Mouse (Mus musculus): ENCODE measurements at regions not wholly inside any gene's neighbourhood (a gene's known extent, or its start where the extent isn't known, plus 50 kb on each side); places are given as distances from the start of the nearest gene placed in this dataset.

- Histone ChIP-seq H3K4me3 (ENCODE audit: insufficient read depth, low read depth, low read length) (no peak overlapping the region), H3K4me1 (ENCODE audit: control insufficient read depth, insufficient read depth, low read length) (no peaks in the 10 kb centered on the region), H3K27ac (ENCODE audit: insufficient read depth, low read depth, low read length) (no peak overlapping the region)
- no peak for TF ChIP-seq POLR2A (IDR thresholded peaks at IDR 0.05; ENCODE audit: insufficient read depth, low read depth, low read length)
- TF ChIP-seq CTCF (IDR thresholded peaks at IDR 0.05; ENCODE audit: insufficient read depth, low read depth, low read length) = no peak
- WGBS = 96% methylated on average over 4 of the region's 4 CpGs
These were observed 111.0 kb downstream of the Slc38a4 start for GRCm38 (mm10) chr15:96944741-96945140.

DNA sequence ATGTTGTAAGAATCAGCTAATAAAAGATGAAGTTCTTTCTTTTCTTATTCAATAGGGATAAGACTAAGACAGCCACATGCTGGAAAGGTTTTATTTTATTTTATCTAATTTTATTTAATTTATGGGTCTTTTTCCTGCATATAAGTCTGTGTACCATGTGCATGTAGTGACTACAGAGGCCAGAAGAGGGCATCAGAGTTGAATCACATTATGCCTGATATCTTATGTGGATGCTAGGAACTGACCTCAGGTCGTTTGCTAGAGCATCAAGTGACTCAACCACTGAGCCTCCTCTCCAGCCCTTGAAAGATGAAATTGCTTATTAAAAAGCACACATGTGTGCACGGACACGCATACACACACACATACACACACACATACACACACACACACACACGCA, 113.1 kb downstream of the Slc38a4 start:
- TF ChIP-seq CTCF (IDR thresholded peaks at IDR 0.05; ENCODE audit: insufficient read depth, low read depth, low read length) (no peak), POLR2A (IDR thresholded peaks at IDR 0.05; ENCODE audit: insufficient read depth, low read depth, low read length) (no peak)
- Histone ChIP-seq H3K27ac (ENCODE audit: insufficient read depth, low read depth, low read length) (no peak overlapping the region), H3K4me1 (ENCODE audit: control insufficient read depth, insufficient read depth, low read length) (no peaks in the 10 kb centered on the region), H3K4me3 (ENCODE audit: insufficient read depth, low read depth, low read length) (no peak overlapping the region)
- WGBS = 89% methylated on average over 4 of the region's 4 CpGs

DNA sequence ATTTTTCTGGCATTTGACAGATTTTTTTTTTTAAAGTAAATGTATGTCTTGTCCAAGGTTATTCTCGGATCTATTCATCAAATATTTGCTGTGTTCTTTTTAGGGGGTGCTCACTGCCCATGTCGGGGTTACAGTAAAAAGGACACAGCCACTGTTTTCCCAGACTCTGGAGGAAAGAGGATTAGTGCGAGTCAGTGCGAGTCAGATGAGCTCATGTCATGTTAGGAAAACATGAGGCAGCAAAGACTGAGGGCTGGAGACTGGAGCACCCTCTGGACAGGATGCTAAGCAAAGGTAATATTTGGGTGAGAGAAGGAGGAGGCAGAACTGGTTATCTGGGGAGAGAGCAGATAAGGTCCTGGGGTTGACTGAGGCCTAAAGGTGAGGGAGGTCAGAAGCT, 117.3 kb downstream of the Slc38a4 start:
- H3K27ac ChIP-seq (ENCODE audit: insufficient read depth, low read depth, low read length) = no peak overlapping the region
- no peak for TF ChIP-seq CTCF (IDR thresholded peaks at IDR 0.05; ENCODE audit: insufficient read depth, low read depth, low read length)
- TF ChIP-seq POLR2A (IDR thresholded peaks at IDR 0.05; ENCODE audit: insufficient read depth, low read depth, low read length) = no peak
- H3K4me3 ChIP-seq (ENCODE audit: insufficient read depth, low read depth, low read length) = no peak overlapping the region
- peaks cover 3% of the 10 kb centered on the region; the same call in 1 of the 2 replicates for H3K4me1 ChIP-seq (ENCODE audit: control insufficient read depth, insufficient read depth, low read length)
- WGBS = 91% methylated on average over 4 of the region's 4 CpGs

DNA sequence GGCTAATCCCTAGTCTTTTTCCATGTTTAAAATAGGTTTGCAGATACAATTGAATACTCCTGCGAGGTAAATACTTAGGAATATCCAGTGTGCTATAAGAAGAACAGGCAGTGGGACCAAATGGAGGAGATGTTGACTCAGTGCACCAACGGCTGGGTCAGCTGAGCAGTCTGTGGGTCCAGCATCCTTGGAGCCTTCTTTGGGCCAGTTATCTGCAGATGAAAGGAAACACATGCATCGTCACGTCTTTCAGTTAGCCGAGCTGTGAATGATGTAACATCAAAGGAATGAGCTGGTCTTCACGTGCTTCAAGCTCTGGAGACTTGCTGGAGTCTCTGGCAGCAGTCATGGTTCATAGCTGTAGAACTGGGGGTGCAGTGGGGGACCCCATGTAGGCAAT, 118.1 kb downstream of the Slc38a4 start:
- 81% methylated on average over 6 of the region's 6 CpGs for WGBS
- TF ChIP-seq CTCF (IDR thresholded peaks at IDR 0.05; ENCODE audit: insufficient read depth, low read depth, low read length) (no peak), POLR2A (IDR thresholded peaks at IDR 0.05; ENCODE audit: insufficient read depth, low read depth, low read length) (no peak)
- H3K27ac ChIP-seq (ENCODE audit: insufficient read depth, low read depth, low read length) = no peak overlapping the region
- H3K4me3 ChIP-seq (ENCODE audit: insufficient read depth, low read depth, low read length) = no peak overlapping the region
- H3K4me1 ChIP-seq (ENCODE audit: control insufficient read depth, insufficient read depth, low read length) = peaks cover 3% of the 10 kb centered on the region; the same call in 1 of the 2 replicates

DNA sequence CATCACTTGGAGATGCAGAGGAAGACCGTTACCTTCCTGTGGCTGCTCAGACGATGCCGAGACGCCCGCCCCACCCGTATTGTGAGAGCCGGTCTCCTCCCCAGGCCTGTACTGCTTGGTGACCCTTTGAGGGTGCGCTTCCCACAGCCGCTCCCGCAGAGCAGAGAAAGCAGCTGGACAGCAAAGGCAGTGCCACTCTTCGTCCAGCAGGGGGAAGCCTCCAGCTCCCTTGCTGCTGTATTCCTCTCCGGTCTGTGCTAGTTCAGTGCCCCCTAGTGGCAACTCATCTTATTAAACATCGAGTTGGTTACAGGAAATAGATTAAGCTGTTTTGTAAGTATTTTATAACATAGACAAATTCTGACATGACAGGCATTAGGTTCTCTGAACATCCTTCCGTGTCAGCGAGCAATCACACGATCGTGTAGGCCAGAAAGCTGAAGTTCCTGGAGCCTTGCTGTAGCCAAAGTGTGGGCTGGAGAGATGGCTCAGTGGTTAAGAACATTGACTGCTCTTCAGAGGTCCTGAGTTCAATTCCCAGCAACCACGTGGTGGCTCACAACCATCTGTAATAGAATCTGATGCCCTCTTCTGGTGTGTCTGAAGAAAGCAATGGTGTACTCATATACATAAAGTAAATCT, 118.9 kb downstream of the Slc38a4 start:
- WGBS = 4% methylated on average over 18 of the region's 18 CpGs
- H3K4me1 ChIP-seq (ENCODE audit: control insufficient read depth, insufficient read depth, low read length) = peaks cover 3% of the 10 kb centered on the region; the same call in 1 of the 2 replicates
- TF ChIP-seq CTCF (IDR thresholded peaks at IDR 0.05; ENCODE audit: insufficient read depth, low read depth, low read length) = peak; percentile 98
- TF ChIP-seq POLR2A (IDR thresholded peaks at IDR 0.05; ENCODE audit: insufficient read depth, low read depth, low read length) = no peak
- H3K4me3 ChIP-seq (ENCODE audit: insufficient read depth, low read depth, low read length) = peak overlapping the region; percentile 35
- H3K27ac ChIP-seq (ENCODE audit: insufficient read depth, low read depth, low read length) = no peak overlapping the region

DNA sequence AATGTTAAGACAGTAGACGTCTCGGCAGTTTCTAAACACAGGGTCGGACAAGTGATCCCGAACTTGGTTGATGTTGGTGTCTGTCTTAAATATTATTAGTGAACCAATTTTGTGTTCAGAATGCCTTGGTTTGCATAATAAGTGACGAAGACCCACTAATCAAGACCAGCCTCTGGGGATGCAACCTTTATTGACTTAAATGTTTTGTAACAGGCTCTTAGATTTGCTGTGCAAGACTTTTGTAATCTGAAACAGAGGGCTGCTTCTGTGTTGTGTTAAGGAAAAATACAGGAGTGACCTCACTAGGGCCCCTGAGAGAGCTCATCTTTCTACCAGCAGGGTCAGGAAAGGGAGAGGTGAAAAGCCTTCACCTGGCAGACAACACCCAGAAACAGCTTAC, 119.5 kb downstream of the Slc38a4 start:
- Histone ChIP-seq H3K27ac (ENCODE audit: insufficient read depth, low read depth, low read length) (no peak overlapping the region), H3K4me3 (ENCODE audit: insufficient read depth, low read depth, low read length) (peak overlapping the region; percentile 35; the same call in 1 of the 2 replicates), H3K4me1 (ENCODE audit: control insufficient read depth, insufficient read depth, low read length) (peaks cover 3% of the 10 kb centered on the region; the same call in 1 of the 2 replicates)
- WGBS = 74% methylated on average over 5 of the region's 5 CpGs
- TF ChIP-seq CTCF (IDR thresholded peaks at IDR 0.05; ENCODE audit: insufficient read depth, low read depth, low read length) (no peak), POLR2A (IDR thresholded peaks at IDR 0.05; ENCODE audit: insufficient read depth, low read depth, low read length) (no peak)

DNA sequence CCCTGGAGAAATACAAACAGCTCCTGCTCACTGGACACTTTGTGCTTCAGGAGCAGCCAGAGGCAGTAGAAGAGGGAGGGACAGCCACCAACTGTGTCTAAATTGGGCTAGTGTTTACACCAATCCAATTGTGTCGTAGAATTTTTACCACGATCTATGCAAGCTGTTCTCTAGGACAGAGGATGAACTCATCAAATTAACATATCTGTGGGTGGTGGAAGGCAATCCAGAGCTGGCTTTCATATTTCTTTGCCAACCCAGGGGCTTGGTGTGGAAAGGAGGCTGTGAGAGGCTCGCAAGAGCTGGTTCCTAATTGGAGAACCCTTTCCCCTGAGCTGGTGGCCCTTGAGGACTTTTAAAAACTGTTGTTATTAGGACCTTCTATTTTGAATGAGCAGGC, 122.3 kb downstream of the Slc38a4 start:
- no peak overlapping the region for H3K4me3 ChIP-seq (ENCODE audit: insufficient read depth, low read depth, low read length)
- no peak for TF ChIP-seq CTCF (IDR thresholded peaks at IDR 0.05; ENCODE audit: insufficient read depth, low read depth, low read length)
- peaks cover 3% of the 10 kb centered on the region; the same call in 1 of the 2 replicates for H3K4me1 ChIP-seq (ENCODE audit: control insufficient read depth, insufficient read depth, low read length)
- 17% methylated on average over 3 of the region's 3 CpGs for WGBS
- no peak overlapping the region for H3K27ac ChIP-seq (ENCODE audit: insufficient read depth, low read depth, low read length)

GRCm38 (mm10) chr15:96930531-96930930, 125.2 kb downstream of the Slc38a4 start:
- H3K27ac ChIP-seq (ENCODE audit: insufficient read depth, low read depth, low read length) = no peak overlapping the region
- 87% methylated on average over 6 of the region's 6 CpGs for WGBS
- H3K4me1 ChIP-seq (ENCODE audit: control insufficient read depth, insufficient read depth, low read length) = no peaks in the 10 kb centered on the region
- no peak for TF ChIP-seq POLR2A (IDR thresholded peaks at IDR 0.05; ENCODE audit: insufficient read depth, low read depth, low read length)
- no peak for TF ChIP-seq CTCF (IDR thresholded peaks at IDR 0.05; ENCODE audit: insufficient read depth, low read depth, low read length)
- no peak overlapping the region for H3K4me3 ChIP-seq (ENCODE audit: insufficient read depth, low read depth, low read length)

DNA sequence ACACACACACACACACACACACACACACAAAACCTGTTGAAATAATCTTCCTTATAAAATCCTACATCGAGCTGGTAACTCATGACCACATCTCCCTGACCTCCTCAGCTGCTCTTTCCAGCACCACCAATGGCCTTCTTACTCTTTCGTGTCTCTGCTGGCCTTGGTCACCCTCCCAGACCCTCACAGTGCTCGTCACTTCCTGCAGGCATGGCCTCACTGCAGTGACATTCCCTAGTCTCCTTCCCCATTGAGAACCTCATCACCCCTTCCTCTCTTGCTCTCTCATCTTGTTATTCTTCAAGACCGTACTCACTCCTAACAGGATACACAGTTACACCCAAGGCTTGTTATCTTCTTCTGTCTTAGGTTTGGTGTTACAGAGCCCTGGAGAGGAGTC, 126.0 kb downstream of the Slc38a4 start:
- WGBS = 90% methylated on average over 4 of the region's 4 CpGs
- H3K4me1 ChIP-seq (ENCODE audit: control insufficient read depth, insufficient read depth, low read length) = no peaks in the 10 kb centered on the region
- H3K4me3 ChIP-seq (ENCODE audit: insufficient read depth, low read depth, low read length) = no peak overlapping the region
- H3K27ac ChIP-seq (ENCODE audit: insufficient read depth, low read depth, low read length) = no peak overlapping the region
- no peak for TF ChIP-seq POLR2A (IDR thresholded peaks at IDR 0.05; ENCODE audit: insufficient read depth, low read depth, low read length)
- no peak for TF ChIP-seq CTCF (IDR thresholded peaks at IDR 0.05; ENCODE audit: insufficient read depth, low read depth, low read length)

All from olfactory bulb, adult 2 months (tissue).